Mouse (Mus musculus): ENCODE measurements at regions not wholly inside any gene's neighbourhood (a gene's known extent, or its start where the extent isn't known, plus 50 kb on each side); places are given as distances from the start of the nearest gene placed in this dataset.
A peak's percentile ranks its signal among the peaks of the same experiment; 100 is the strongest.

DNA sequence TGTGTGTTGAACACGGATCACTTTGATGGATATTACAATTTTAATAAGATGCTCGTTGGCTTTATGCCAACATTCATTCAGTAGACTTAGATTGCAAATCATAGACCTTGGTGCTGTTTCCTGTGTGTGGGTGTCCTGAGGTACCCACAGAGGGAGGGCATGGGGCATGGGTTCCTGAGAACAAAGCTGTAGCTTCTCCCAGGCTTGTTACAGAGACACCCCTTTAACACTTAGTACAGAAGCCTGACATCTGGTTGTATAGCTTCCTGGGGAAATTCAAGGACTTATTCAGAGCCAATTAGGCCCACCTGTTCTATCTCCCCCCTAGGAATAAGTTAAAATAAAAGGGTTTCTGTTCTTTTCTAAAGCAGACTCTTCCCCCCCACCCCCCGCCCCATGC is 97.9 kb upstream of the Foxb1 start:
- Histone ChIP-seq H3K27ac (replicated peaks; ENCODE audit: low read depth, low read length) (no peak overlapping the region), H3K27me3 (ENCODE audit: control insufficient read depth, insufficient read depth, low read length) (no peaks in the 10 kb centered on the region), H3K36me3 (replicated peaks; ENCODE audit: control insufficient read depth, insufficient read depth, low read depth, low read length) (no peaks in the 10 kb centered on the region), H3K4me2 (ENCODE audit: low read depth, low read length) (no peak overlapping the region), H3K4me1 (ENCODE audit: control insufficient read depth, insufficient read depth, low read length) (no peaks in the 10 kb centered on the region), H3K9ac (replicated peaks; ENCODE audit: low read length) (no peak overlapping the region), H3K4me3 (ENCODE audit: low read depth, low read length) (no peak overlapping the region), H3K9me3 (replicated peaks; ENCODE audit: control insufficient read depth, low read length) (no peaks in the 10 kb centered on the region)
- ATAC-seq (replicated peaks; ENCODE audit: insufficient number of reproducible peaks, low FRiP score, low TSS enrichment, low read depth) (no peak), DNase-seq (ENCODE audit: low spot score) (no peak)
- 82% methylated on average over 3 of the region's 3 CpGs for WGBS

DNA sequence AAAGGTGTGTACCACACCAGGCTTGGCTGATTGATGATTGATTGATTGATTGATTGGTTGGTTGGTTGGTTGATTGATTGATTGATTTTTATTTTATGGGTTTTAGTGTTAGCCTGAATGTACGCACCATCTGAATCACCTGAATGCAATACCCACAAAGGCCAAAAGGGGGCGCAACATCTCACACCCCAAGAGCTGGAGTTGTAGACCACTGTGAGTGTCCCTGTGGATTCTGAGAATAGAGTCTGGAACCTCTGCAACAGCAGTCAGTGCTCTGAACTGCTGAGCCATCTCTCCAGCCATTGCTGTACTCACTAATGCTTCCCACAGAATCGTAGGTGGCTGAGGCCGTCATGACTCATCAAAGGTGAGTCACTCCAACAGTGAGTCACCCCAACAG is 109.4 kb upstream of the Foxb1 start:
- H3K9me3 ChIP-seq (replicated peaks; ENCODE audit: control insufficient read depth, low read length), result no peaks in the 10 kb centered on the region
- no peak overlapping the region for H3K27ac ChIP-seq (replicated peaks; ENCODE audit: low read depth, low read length)
- no peak overlapping the region for H3K9ac ChIP-seq (replicated peaks; ENCODE audit: low read length)
- no peaks in the 10 kb centered on the region for H3K4me1 ChIP-seq (ENCODE audit: control insufficient read depth, insufficient read depth, low read length)
- no peak for DNase-seq (ENCODE audit: low spot score)
- no peak for ATAC-seq (replicated peaks; ENCODE audit: insufficient number of reproducible peaks, low FRiP score, low TSS enrichment, low read depth)
- no peaks in the 10 kb centered on the region for H3K27me3 ChIP-seq (ENCODE audit: control insufficient read depth, insufficient read depth, low read length)
- no peaks in the 10 kb centered on the region for H3K36me3 ChIP-seq (replicated peaks; ENCODE audit: control insufficient read depth, insufficient read depth, low read depth, low read length)
- H3K4me2 ChIP-seq (ENCODE audit: low read depth, low read length), result no peak overlapping the region
- 79% methylated on average over 4 of the region's 4 CpGs for WGBS
- H3K4me3 ChIP-seq (ENCODE audit: low read depth, low read length), result no peak overlapping the region

DNA sequence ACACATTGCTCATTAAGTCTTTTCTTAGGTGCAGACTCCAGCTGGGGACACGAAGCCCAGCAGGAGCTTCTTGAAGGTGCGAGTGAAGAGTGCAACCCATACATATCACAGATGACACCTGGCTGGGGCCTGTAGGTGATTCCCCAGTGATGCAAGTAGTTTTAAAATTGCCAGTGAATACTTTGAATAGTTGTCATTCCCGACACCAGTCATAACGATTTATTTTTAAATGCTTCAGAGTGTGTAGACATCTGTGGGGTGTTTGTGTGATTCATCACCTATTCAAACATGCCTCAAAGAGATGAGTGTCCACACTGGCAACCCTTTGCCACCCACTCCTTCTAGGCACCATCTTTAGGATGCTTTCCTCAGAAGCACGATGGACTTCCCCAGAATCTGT is 102.9 kb upstream of the Bnip2 start:
- Histone ChIP-seq H3K9me3 (replicated peaks; ENCODE audit: control insufficient read depth, low read length) (no peaks in the 10 kb centered on the region), H3K27me3 (ENCODE audit: control insufficient read depth, insufficient read depth, low read length) (no peaks in the 10 kb centered on the region), H3K4me1 (ENCODE audit: control insufficient read depth, insufficient read depth, low read length) (no peaks in the 10 kb centered on the region), H3K4me3 (ENCODE audit: low read depth, low read length) (no peak overlapping the region), H3K27ac (replicated peaks; ENCODE audit: low read depth, low read length) (no peak overlapping the region), H3K4me2 (ENCODE audit: low read depth, low read length) (no peak overlapping the region), H3K36me3 (replicated peaks; ENCODE audit: control insufficient read depth, insufficient read depth, low read depth, low read length) (no peaks in the 10 kb centered on the region), H3K9ac (replicated peaks; ENCODE audit: low read length) (no peak overlapping the region)
- whole genome bisulfite sequencing, result 69% methylated on average over 5 of the region's 5 CpGs
- ATAC-seq (replicated peaks; ENCODE audit: insufficient number of reproducible peaks, low FRiP score, low TSS enrichment, low read depth), result no peak
- DNase-seq (ENCODE audit: low spot score), result no peak

DNA sequence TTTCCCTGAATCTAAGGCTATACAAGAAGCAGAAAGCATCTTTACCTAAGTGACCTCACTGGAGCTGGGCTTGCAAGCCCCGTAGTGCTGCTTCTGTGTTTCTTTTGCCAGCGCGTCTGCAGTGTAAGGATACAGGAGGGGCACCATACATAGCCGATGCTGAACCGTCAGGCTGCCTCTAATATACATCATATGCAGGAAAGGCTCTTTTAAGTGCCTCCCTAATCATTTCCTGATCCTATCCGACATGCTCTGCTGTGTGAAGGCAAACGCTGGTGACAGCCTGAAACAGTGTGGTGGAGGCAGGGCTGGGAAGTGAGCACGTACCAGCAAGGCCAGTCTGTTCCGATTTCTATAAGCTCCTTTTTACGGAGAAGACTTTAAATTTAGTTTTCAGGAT is 91.2 kb upstream of the Bnip2 start:
- Histone ChIP-seq H3K4me1 (ENCODE audit: control insufficient read depth, insufficient read depth, low read length) (no peaks in the 10 kb centered on the region), H3K27ac (replicated peaks; ENCODE audit: low read depth, low read length) (no peak overlapping the region), H3K4me3 (ENCODE audit: low read depth, low read length) (no peak overlapping the region), H3K4me2 (ENCODE audit: low read depth, low read length) (no peak overlapping the region), H3K9me3 (replicated peaks; ENCODE audit: control insufficient read depth, low read length) (no peaks in the 10 kb centered on the region), H3K36me3 (replicated peaks; ENCODE audit: control insufficient read depth, insufficient read depth, low read depth, low read length) (no peaks in the 10 kb centered on the region), H3K27me3 (ENCODE audit: control insufficient read depth, insufficient read depth, low read length) (no peaks in the 10 kb centered on the region), H3K9ac (replicated peaks; ENCODE audit: low read length) (no peak overlapping the region)
- peak; percentile 76 for DNase-seq (ENCODE audit: low spot score)
- ATAC-seq (replicated peaks; ENCODE audit: insufficient number of reproducible peaks, low FRiP score, low TSS enrichment, low read depth), result peak; percentile 70; the same call in 1 of the 2 replicates
- WGBS, result 36% methylated on average over 10 of the region's 10 CpGs

DNA sequence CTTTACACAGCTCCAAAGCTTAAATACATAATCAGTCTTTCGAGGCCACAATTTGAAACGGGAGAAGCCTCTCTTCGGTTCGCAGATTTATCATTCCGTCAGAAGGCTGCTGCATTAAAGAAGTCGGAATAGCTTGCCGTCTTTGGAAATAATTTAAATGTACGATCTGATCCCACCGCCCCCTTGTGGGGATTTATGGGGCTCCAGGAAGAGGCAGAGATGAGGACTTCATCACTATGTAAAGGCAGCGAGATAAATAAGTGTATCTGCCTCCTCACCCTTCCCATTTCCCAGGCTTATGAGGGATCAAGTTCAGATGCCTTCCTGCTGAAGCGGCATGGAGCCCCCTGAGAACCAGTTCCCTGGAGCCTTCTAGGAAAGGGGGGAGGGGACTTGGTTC is 89.9 kb upstream of the Bnip2 start:
- no peaks in the 10 kb centered on the region for H3K36me3 ChIP-seq (replicated peaks; ENCODE audit: control insufficient read depth, insufficient read depth, low read depth, low read length)
- no peak overlapping the region for H3K9ac ChIP-seq (replicated peaks; ENCODE audit: low read length)
- no peaks in the 10 kb centered on the region for H3K4me1 ChIP-seq (ENCODE audit: control insufficient read depth, insufficient read depth, low read length)
- no peaks in the 10 kb centered on the region for H3K27me3 ChIP-seq (ENCODE audit: control insufficient read depth, insufficient read depth, low read length)
- H3K9me3 ChIP-seq (replicated peaks; ENCODE audit: control insufficient read depth, low read length), result no peaks in the 10 kb centered on the region
- WGBS, result 29% methylated on average over 11 of the region's 11 CpGs
- ATAC-seq (replicated peaks; ENCODE audit: insufficient number of reproducible peaks, low FRiP score, low TSS enrichment, low read depth), result no peak
- H3K4me3 ChIP-seq (ENCODE audit: low read depth, low read length), result no peak overlapping the region
- DNase-seq (ENCODE audit: low spot score), result peak; percentile 73
- no peak overlapping the region for H3K27ac ChIP-seq (replicated peaks; ENCODE audit: low read depth, low read length)
- no peak overlapping the region for H3K4me2 ChIP-seq (ENCODE audit: low read depth, low read length)

DNA sequence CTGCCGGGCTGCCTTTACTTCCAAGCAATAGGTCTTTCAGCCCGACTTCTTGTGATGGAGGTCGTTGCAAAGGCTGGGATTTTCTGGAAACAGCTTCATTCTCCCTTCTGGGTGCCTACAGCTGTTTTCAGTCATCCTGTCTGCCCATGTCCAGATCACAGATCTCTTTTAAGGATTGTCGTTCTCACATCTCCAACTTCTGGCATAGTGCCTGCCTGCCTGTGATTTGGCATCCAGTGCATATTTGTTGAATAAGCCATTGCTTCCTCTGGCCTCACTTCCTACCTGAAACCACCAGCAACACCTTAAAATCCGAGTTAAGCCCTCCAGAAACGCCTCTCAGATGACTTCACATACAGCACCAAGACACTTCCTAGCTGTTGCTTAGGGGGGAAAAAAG is 88.4 kb upstream of the Bnip2 start:
- no peaks in the 10 kb centered on the region for H3K36me3 ChIP-seq (replicated peaks; ENCODE audit: control insufficient read depth, insufficient read depth, low read depth, low read length)
- no peaks in the 10 kb centered on the region for H3K27me3 ChIP-seq (ENCODE audit: control insufficient read depth, insufficient read depth, low read length)
- H3K4me3 ChIP-seq (ENCODE audit: low read depth, low read length), result no peak overlapping the region
- no peak overlapping the region for H3K9ac ChIP-seq (replicated peaks; ENCODE audit: low read length)
- no peak overlapping the region for H3K4me2 ChIP-seq (ENCODE audit: low read depth, low read length)
- no peaks in the 10 kb centered on the region for H3K9me3 ChIP-seq (replicated peaks; ENCODE audit: control insufficient read depth, low read length)
- no peak overlapping the region for H3K27ac ChIP-seq (replicated peaks; ENCODE audit: low read depth, low read length)
- WGBS, result 69% methylated on average over 6 of the region's 6 CpGs
- ATAC-seq (replicated peaks; ENCODE audit: insufficient number of reproducible peaks, low FRiP score, low TSS enrichment, low read depth), result no peak
- no peaks in the 10 kb centered on the region for H3K4me1 ChIP-seq (ENCODE audit: control insufficient read depth, insufficient read depth, low read length)
- DNase-seq (ENCODE audit: low spot score), result no peak

DNA sequence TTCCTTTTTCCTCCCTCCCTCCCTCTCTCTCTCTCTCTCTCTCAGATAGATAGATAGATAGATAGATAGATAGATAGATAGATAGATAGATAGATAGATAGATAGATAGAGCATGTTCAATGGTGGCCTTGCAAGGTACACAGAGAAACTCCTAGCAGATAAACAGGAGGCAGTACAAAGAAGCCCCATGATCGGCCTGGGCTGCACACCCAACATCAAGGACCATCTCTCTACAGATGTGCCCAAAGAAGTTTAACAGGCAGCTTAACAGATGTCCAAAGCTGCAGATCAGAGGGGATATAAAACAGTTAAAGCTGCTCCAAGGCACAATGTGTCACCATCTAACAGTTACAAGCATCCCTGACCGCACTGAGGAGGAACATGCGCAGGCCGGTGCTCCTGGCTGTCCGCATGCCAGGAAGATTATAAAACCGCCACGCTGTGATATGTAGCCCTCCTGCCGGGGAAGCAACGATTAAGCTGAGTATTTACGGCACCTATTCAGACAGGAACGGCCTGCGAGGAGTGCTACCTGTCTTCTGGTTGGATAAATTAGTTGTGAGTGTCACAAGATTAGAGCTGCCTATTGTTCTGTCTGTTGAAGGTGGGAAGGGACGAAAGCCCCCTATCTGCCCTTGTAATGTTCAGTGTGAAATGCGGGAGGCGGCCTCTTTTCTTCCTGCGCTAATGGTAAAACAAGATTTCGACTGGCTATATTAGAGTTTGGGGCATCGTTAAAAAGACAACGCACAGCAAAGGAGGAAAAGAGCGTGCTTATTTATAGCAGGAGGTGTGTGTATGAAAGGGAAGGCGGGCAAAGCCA is 81.9 kb upstream of the Bnip2 start:
- H3K9ac ChIP-seq (replicated peaks; ENCODE audit: low read length), result no peak overlapping the region
- 40% methylated on average over 21 of the region's 21 CpGs for WGBS

DNA sequence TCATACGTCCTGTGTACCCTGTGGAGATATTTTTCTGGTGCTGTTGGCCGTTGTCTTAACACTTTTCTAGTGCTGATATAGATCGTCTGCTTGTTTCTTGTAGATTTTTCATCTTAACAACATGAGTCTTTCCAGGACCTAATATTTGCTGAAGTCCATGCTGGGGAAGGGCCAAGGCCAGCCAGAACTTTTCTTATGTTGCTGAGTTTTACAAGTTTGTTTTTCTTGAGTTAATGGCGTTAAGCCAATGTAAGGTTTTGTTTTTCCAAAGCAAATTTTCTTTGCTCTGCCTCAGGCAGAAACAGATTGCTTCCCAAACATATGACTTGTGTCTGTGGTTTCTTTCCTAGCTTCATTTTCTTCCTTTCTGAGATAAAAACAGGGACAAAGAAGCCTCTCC is 78.6 kb upstream of the Bnip2 start:
- H3K36me3 ChIP-seq (replicated peaks; ENCODE audit: control insufficient read depth, insufficient read depth, low read depth, low read length), result no peaks in the 10 kb centered on the region
- H3K27ac ChIP-seq (replicated peaks; ENCODE audit: low read depth, low read length), result no peak overlapping the region
- H3K4me3 ChIP-seq (ENCODE audit: low read depth, low read length), result no peak overlapping the region
- 0 out of 2 replicates have a peak, but pooled peaks cover 2% of the 10 kb centered on the region for H3K27me3 ChIP-seq (ENCODE audit: control insufficient read depth, insufficient read depth, low read length)
- no peak overlapping the region for H3K4me2 ChIP-seq (ENCODE audit: low read depth, low read length)
- H3K9me3 ChIP-seq (replicated peaks; ENCODE audit: control insufficient read depth, low read length), result no peaks in the 10 kb centered on the region
- ATAC-seq (replicated peaks; ENCODE audit: insufficient number of reproducible peaks, low FRiP score, low TSS enrichment, low read depth) (no peak), DNase-seq (ENCODE audit: low spot score) (no peak)
- 73% methylated on average over 4 of the region's 4 CpGs for WGBS
- no peak overlapping the region for H3K9ac ChIP-seq (replicated peaks; ENCODE audit: low read length)
- no peaks in the 10 kb centered on the region for H3K4me1 ChIP-seq (ENCODE audit: control insufficient read depth, insufficient read depth, low read length)

More for the DNA sequence above, 81.9 kb upstream of the Bnip2 start:
- no peak overlapping the region for H3K4me3 ChIP-seq (ENCODE audit: low read depth, low read length)
- ATAC-seq (replicated peaks; ENCODE audit: insufficient number of reproducible peaks, low FRiP score, low TSS enrichment, low read depth), result no peak
- no peaks in the 10 kb centered on the region for H3K4me1 ChIP-seq (ENCODE audit: control insufficient read depth, insufficient read depth, low read length)
- no peak for DNase-seq (ENCODE audit: low spot score)
- H3K4me2 ChIP-seq (ENCODE audit: low read depth, low read length), result no peak overlapping the region
- H3K27me3 ChIP-seq (ENCODE audit: control insufficient read depth, insufficient read depth, low read length), result 0 out of 2 replicates have a peak, but pooled peaks cover 2% of the 10 kb centered on the region
- no peaks in the 10 kb centered on the region for H3K36me3 ChIP-seq (replicated peaks; ENCODE audit: control insufficient read depth, insufficient read depth, low read depth, low read length)
- H3K9me3 ChIP-seq (replicated peaks; ENCODE audit: control insufficient read depth, low read length), result no peaks in the 10 kb centered on the region
- no peak overlapping the region for H3K27ac ChIP-seq (replicated peaks; ENCODE audit: low read depth, low read length)

Measured in embryonic facial prominence, embryonic 11.5 days (tissue).